Mouse (Mus musculus): ENCODE measurements around the gene Lsm4. TPM values are rescaled to one million over a fixed set of nuclear protein-coding genes. Genes with fewer than 3 reads are reported as not detected.

Gene Lsm4
- polyA plus RNA-seq, 1 experiment from 2014 or later = 388 TPM

DNA sequence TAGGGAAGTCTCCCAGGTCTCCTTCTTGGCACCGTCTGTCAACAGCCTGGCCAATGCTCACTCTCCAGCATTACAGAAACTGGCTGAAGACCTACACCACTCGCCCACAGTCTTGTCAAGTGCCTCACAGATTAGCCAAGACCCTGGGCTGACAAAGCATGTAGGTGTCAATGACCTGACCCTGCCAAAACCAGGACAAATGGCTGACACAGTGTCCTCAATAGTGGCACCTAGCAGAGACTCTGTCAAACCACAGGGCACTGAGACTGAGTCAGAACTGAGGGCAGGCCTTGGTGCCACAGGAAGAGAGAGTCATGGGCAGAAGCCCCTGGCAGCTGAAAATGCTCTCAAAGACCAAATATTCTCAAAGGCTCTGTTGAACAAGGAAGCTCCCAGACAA is 42.0 kb downstream of the Lsm4 start:
- no peak for ATAC-seq (ENCODE audit: insufficient number of reproducible peaks, low FRiP score, low TSS enrichment, low read depth)
- H3K4me3 ChIP-seq (ENCODE audit: low read depth, low read length) = no peak overlapping the region
- no peak overlapping the region for H3K9ac ChIP-seq (ENCODE audit: low read length)
- no peaks in the 10 kb centered on the region for H3K36me3 ChIP-seq (ENCODE audit: control insufficient read depth, insufficient read depth, low read length)
- DNase-seq (ENCODE audit: low spot score) = no peak
- no peaks in the 10 kb centered on the region for H3K4me1 ChIP-seq (ENCODE audit: control insufficient read depth, insufficient read depth, low read length)
- H3K9me3 ChIP-seq (ENCODE audit: control insufficient read depth, low read length) = no peaks in the 10 kb centered on the region
- no peak overlapping the region for H3K27ac ChIP-seq (replicated peaks; ENCODE audit: low read depth, low read length)
- H3K27me3 ChIP-seq (ENCODE audit: control insufficient read depth, insufficient read depth, low read length) = no peaks in the 10 kb centered on the region
- no peak overlapping the region for H3K4me2 ChIP-seq (ENCODE audit: low read depth, severe bottlenecking)
- 53% methylated on average over 2 of the region's 2 CpGs for WGBS

DNA sequence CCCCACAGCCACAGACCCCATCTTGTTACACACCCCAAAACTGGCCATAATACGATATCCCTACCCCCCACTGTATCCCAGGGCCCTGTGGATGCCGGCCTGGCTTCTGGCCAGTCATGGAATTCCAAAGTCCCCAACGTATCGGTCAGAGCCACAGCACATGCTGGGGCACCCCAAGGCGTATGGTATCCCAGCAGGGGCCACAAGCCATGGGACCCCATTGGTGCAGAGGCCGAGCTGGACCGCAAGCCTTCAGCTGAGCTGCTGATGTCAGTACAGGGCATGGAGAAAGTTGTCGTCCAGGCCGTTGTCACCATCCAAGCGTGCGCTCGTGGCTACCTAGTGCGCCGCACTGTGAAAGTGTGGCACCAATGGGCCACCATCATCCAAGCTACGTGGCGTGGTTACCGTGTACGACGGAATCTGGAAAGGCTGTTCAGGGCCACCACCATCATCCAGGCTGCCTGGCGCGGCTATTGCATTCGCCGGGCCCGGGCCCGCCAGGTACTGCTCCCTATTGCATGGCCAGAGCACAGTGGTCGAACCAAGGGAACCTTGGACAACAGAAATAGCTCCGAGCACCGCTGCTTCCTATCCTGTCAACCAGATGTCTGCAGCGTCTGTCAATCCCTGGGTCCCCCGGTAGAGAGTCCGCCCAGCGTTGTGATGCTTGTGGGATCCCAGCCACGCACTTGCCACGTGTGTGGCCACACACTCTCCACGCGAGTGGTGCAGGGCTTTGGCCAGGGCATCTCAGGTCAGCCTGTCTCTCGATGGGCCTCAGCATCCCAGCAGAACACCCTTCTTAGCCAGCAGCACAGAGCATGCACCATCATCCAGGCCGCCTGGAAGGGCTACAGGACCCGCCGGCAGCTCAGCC is 43.7 kb downstream of the Lsm4 start:
- no peaks in the 10 kb centered on the region for H3K36me3 ChIP-seq (ENCODE audit: control insufficient read depth, insufficient read depth, low read length)
- DNase-seq (ENCODE audit: low spot score) (no peak), ATAC-seq (ENCODE audit: insufficient number of reproducible peaks, low FRiP score, low TSS enrichment, low read depth) (no peak)
- H3K9ac ChIP-seq (ENCODE audit: low read length) = no peak overlapping the region
- no peak overlapping the region for H3K4me2 ChIP-seq (ENCODE audit: low read depth, severe bottlenecking)
- H3K27me3 ChIP-seq (ENCODE audit: control insufficient read depth, insufficient read depth, low read length) = no peaks in the 10 kb centered on the region
- H3K9me3 ChIP-seq (ENCODE audit: control insufficient read depth, low read length) = no peaks in the 10 kb centered on the region
- WGBS = 85% methylated on average over 40 of the region's 40 CpGs
- H3K27ac ChIP-seq (replicated peaks; ENCODE audit: low read depth, low read length) = no peak overlapping the region
- H3K4me1 ChIP-seq (ENCODE audit: control insufficient read depth, insufficient read depth, low read length) = no peaks in the 10 kb centered on the region
- H3K4me3 ChIP-seq (ENCODE audit: low read depth, low read length) = no peak overlapping the region

DNA sequence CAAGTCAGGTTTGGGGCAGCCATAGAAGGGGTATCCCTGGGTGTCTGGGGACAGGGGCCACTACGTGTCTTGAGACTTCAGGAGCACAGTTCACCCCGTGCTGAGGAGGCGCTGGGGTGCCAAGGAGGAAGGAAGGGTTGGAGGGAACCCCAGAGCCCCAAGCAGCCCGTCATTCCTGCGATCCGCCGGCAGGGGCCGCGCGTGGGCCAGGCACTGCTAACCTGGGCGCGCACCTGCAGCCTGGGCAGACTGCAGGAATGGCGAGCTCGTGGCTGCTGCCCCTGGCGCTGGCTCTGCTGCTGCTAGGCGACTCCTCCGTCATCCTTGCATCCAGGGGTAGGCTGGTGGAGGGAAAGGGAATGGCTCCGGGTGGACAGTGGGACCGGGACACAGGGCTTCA is 45.2 kb downstream of the Lsm4 start, which contains the start of gene Gm3336:
Gm3336 (plus strand) TSS at position 247 of the 400 bp plus-strand sequence.
- H3K4me1 ChIP-seq (ENCODE audit: control insufficient read depth, insufficient read depth, low read length) = no peaks in the 10 kb centered on the region
- no peaks in the 10 kb centered on the region for H3K36me3 ChIP-seq (ENCODE audit: control insufficient read depth, insufficient read depth, low read length)
- DNase-seq (ENCODE audit: low spot score) = peak; percentile 76
- H3K9me3 ChIP-seq (ENCODE audit: control insufficient read depth, low read length) = no peaks in the 10 kb centered on the region
- H3K9ac ChIP-seq (ENCODE audit: low read length) = no peak within 1 kb of the TSS
- ATAC-seq (ENCODE audit: insufficient number of reproducible peaks, low FRiP score, low TSS enrichment, low read depth) = no peak
- H3K27me3 ChIP-seq (ENCODE audit: control insufficient read depth, insufficient read depth, low read length) = no peaks in the 10 kb centered on the region
- H3K4me3 ChIP-seq (ENCODE audit: low read depth, low read length) = no peak within 1 kb of the TSS
- no peak within 1 kb of the TSS for H3K27ac ChIP-seq (replicated peaks; ENCODE audit: low read depth, low read length)
- no peak within 1 kb of the TSS for H3K4me2 ChIP-seq (ENCODE audit: low read depth, severe bottlenecking)
- WGBS = 5% methylated on average over 13 of the region's 19 CpGs

GRCm38 (mm10) chr8:70719796-70720270 is 46.8 kb downstream of the Lsm4 start:
- H3K4me2 ChIP-seq (ENCODE audit: low read depth, severe bottlenecking) = no peak overlapping the region
- H3K36me3 ChIP-seq (ENCODE audit: control insufficient read depth, insufficient read depth, low read length) = no peaks in the 10 kb centered on the region
- H3K4me3 ChIP-seq (ENCODE audit: low read depth, low read length) = no peak overlapping the region
- WGBS = 58% methylated on average over 9 of the region's 9 CpGs
- no peaks in the 10 kb centered on the region for H3K4me1 ChIP-seq (ENCODE audit: control insufficient read depth, insufficient read depth, low read length)
- no peak for ATAC-seq (ENCODE audit: insufficient number of reproducible peaks, low FRiP score, low TSS enrichment, low read depth)
- H3K27me3 ChIP-seq (ENCODE audit: control insufficient read depth, insufficient read depth, low read length) = no peaks in the 10 kb centered on the region
- no peak overlapping the region for H3K9ac ChIP-seq (ENCODE audit: low read length)
- H3K27ac ChIP-seq (replicated peaks; ENCODE audit: low read depth, low read length) = no peak overlapping the region
- no peaks in the 10 kb centered on the region for H3K9me3 ChIP-seq (ENCODE audit: control insufficient read depth, low read length)
- no peak for DNase-seq (ENCODE audit: low spot score)

DNA sequence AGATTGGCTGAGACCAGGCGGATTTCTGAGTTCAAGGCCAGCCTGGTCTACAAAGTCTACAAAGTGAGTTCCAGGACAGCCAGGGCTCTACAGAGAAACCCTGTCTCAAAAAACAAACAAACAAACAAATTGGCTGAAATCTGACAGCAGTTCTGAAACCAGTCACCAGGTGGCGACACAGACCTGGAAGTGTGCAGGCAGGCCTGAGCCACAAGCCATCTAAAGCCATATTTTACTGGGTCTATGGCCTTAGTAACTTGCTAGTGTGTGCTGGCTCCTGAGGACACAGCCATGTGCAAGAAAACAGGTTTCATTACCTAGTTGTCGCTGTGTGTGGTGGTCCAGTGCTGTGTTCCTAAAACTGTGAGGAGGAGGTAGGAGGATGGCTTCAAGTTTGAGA is 47.7 kb downstream of the Lsm4 start:
- Histone ChIP-seq H3K27me3 (ENCODE audit: control insufficient read depth, insufficient read depth, low read length) (no peaks in the 10 kb centered on the region), H3K4me1 (ENCODE audit: control insufficient read depth, insufficient read depth, low read length) (no peaks in the 10 kb centered on the region), H3K4me3 (ENCODE audit: low read depth, low read length) (no peak overlapping the region), H3K27ac (replicated peaks; ENCODE audit: low read depth, low read length) (no peak overlapping the region), H3K36me3 (ENCODE audit: control insufficient read depth, insufficient read depth, low read length) (no peaks in the 10 kb centered on the region), H3K9me3 (ENCODE audit: control insufficient read depth, low read length) (no peaks in the 10 kb centered on the region), H3K9ac (ENCODE audit: low read length) (no peak overlapping the region), H3K4me2 (ENCODE audit: low read depth, severe bottlenecking) (no peak overlapping the region)
- WGBS = 5% methylated on average over 3 of the region's 3 CpGs
- ATAC-seq (ENCODE audit: insufficient number of reproducible peaks, low FRiP score, low TSS enrichment, low read depth) = no peak
- DNase-seq (ENCODE audit: low spot score) = peak; percentile 92

DNA sequence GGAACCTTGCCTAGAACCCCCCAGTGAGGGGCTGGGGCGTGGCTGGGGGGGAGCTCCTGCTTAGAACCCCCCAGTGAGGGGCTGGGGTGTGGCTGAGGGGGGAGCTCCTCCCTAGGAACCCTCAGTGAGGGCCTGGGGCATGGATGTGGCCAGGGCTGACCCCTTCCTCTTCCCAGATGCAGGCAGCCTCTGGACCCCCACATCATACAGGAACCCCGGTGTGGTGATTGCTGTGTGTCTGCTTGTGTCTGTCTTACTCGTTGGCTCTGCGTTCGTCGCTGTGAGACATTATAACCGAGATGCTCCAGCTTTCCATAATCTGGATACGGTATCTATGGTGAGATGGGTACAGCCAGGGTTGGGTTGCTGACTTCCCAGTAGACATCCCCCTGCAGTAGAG is 48.6 kb downstream of the Lsm4 start:
- no peak for DNase-seq (ENCODE audit: low spot score)
- Histone ChIP-seq H3K36me3 (ENCODE audit: control insufficient read depth, insufficient read depth, low read length) (no peaks in the 10 kb centered on the region), H3K4me3 (ENCODE audit: low read depth, low read length) (no peak overlapping the region), H3K9ac (ENCODE audit: low read length) (no peak overlapping the region), H3K9me3 (ENCODE audit: control insufficient read depth, low read length) (no peaks in the 10 kb centered on the region), H3K4me1 (ENCODE audit: control insufficient read depth, insufficient read depth, low read length) (no peaks in the 10 kb centered on the region), H3K27me3 (ENCODE audit: control insufficient read depth, insufficient read depth, low read length) (no peaks in the 10 kb centered on the region), H3K4me2 (ENCODE audit: low read depth, severe bottlenecking) (no peak overlapping the region), H3K27ac (replicated peaks; ENCODE audit: low read depth, low read length) (no peak overlapping the region)
- 81% methylated on average over 8 of the region's 8 CpGs for WGBS
- ATAC-seq (ENCODE audit: insufficient number of reproducible peaks, low FRiP score, low TSS enrichment, low read depth) = no peak

DNA sequence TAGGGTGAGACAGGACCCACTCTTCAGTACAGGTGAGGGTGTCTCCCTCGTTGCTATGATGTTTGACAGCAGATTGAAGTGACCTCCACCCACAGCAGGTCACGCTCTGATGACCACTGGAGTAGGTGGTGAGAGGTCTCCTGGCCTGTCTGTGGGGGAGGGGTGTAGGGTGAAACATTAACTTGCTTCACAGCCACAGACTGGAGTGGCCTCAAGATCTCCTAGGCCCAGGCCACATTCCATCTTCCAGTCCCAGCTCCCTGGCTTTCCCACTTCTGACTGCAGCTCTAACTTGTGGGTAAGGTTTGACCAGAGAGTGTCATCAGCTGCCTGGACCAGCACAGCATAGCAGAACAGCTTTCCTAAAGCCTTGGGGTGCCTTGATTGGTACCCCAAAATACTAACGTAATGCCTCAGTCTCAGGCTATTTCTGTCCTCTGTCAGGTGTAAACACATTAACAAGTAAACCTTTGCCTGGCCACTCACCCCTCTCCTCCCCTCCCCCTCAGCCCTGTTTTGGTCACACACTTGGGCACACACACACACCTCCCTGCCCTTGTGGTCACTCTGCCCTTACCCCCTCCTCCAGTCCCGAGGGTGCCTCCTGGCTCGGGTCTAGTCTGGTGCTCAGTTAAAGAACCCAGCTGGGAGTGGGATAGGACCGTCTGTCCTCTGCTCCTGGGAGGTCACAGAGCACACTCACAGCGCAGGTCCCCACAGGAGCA is 50.6 kb downstream of the Lsm4 start, which contains the start of gene Pde4c:
Pde4c (plus strand) TSS at position 235 of the 725 bp plus-strand sequence.
- Histone ChIP-seq H3K4me1 (ENCODE audit: control insufficient read depth, insufficient read depth, low read length) (no peaks in the 10 kb centered on the region), H3K4me2 (ENCODE audit: low read depth, severe bottlenecking) (no peak within 1 kb of the TSS), H3K9me3 (ENCODE audit: control insufficient read depth, low read length) (no peaks in the 10 kb centered on the region), H3K36me3 (ENCODE audit: control insufficient read depth, insufficient read depth, low read length) (no peaks in the 10 kb centered on the region), H3K27me3 (ENCODE audit: control insufficient read depth, insufficient read depth, low read length) (peaks cover 2% of the 10 kb centered on the region; the same call in 1 of the 2 replicates), H3K27ac (replicated peaks; ENCODE audit: low read depth, low read length) (no peak within 1 kb of the TSS), H3K9ac (ENCODE audit: low read length) (no peak within 1 kb of the TSS), H3K4me3 (ENCODE audit: low read depth, low read length) (no peak within 1 kb of the TSS)
- WGBS = 61% methylated on average over 7 of the region's 7 CpGs
- DNase-seq (ENCODE audit: low spot score) (no peak), ATAC-seq (ENCODE audit: insufficient number of reproducible peaks, low FRiP score, low TSS enrichment, low read depth) (no peak)

- Histone ChIP-seq H3K9me3 (ENCODE audit: control insufficient read depth, low read length) (no peaks in the 10 kb centered on the region), H3K4me2 (ENCODE audit: low read depth, severe bottlenecking) (no peak overlapping the region), H3K4me1 (ENCODE audit: control insufficient read depth, insufficient read depth, low read length) (no peaks in the 10 kb centered on the region), H3K27me3 (ENCODE audit: control insufficient read depth, insufficient read depth, low read length) (peaks cover 4% of the 10 kb centered on the region), H3K4me3 (ENCODE audit: low read depth, low read length) (no peak overlapping the region), H3K9ac (ENCODE audit: low read length) (no peak overlapping the region), H3K36me3 (ENCODE audit: control insufficient read depth, insufficient read depth, low read length) (no peaks in the 10 kb centered on the region), H3K27ac (replicated peaks; ENCODE audit: low read depth, low read length) (no peak overlapping the region)
- DNase-seq (ENCODE audit: low spot score) = no peak
- WGBS = 76% methylated on average over 12 of the region's 12 CpGs
- ATAC-seq (ENCODE audit: insufficient number of reproducible peaks, low FRiP score, low TSS enrichment, low read depth) = no peak
Measured at GRCm38 (mm10) chr8:70724216-70724615, 51.2 kb downstream of the Lsm4 start.

Measured in limb, embryonic 11.5 days (tissue).